Mouse (Mus musculus) macrophage (primary cell): ENCODE measurements around the gene Fhl1. TPM values are rescaled to one million over a fixed set of nuclear protein-coding genes. Genes with fewer than 3 reads are reported as not detected.
A peak's percentile ranks its signal among the peaks of the same experiment; 100 is the strongest.

Source experiments
- H3K27ac ChIP-seq: fragments of 350-480 bp; formaldehyde crosslinking; 2 replicates; pipeline ENCODE4 v1.9.0; 2021
- H3K36me3 ChIP-seq: fragments of 350-480 bp; formaldehyde crosslinking; 2 replicates; pipeline ENCODE4 v1.9.0; 2021; ENCODE audit errors: inconsistent target
- H3K4me3 ChIP-seq: fragments of 350-480 bp; formaldehyde crosslinking; 2 replicates; pipeline ENCODE4 v1.9.0; 2021; ENCODE audit errors: inconsistent target
- H3K79me2 ChIP-seq: fragments of 350-480 bp; formaldehyde crosslinking; 2 replicates; pipeline ENCODE4 v1.9.0; 2021; ENCODE audit errors: inconsistent target
- WGBS: methylation state at CpG from one replicate; pipeline ENCODE4 v1.1.7; 2026; ENCODE audit warnings: inconsistent platforms; ENCODE audit not compliant: missing documents; 5-methylcytosine and 5-hydroxymethylcytosine counted together
- polyA plus RNA-seq: library from polyadenylated mRNA; stranded (reverse); fragments of 250-400 nt; gene quantifications from 3 replicates; pipeline ENCODE4 v1.2.4, GENCODE M21; 2018; ENCODE audit warnings: inconsistent platforms

Fhl1 gene
- polyA plus RNA-seq, 1 experiment from 2014 or later = 0.17 TPM

DNA sequence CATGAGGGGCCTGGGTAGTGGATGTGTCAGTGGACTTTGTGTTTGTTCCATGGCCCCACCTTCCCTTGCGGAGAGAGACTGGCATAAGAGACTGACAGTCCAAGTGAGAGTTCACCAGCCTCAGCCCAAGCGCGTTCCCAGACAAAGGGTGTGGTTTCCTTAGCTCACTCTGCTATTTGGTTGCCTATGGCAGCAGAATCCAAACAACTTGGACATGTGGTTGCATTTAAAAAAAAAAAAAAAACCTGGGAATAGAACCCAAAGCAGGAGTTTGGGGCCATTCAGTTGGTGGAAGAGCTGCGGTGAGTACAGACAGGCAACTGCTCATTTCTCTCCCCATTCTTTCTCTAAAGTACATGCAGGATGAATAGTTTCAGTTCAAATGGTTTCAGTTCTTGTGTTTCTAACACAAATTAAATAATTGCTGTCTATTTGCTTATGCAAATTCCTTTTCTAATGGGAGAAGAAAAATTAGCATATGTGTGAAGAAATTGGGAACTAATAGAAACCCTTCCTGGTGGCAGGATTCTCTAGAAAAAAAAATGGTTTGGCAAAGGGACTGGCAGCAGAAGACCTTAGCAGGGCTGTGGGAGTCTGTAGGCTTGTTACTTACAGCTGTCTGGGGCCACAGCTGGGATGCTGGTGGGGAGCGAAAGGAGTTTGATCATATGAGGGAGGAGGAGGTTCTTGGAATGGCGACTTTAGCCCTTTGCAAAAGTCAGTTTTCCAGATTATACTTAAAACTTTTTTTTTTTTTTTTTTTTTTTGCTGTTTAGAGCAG lies 54.9 kb downstream of the Fhl1 start:
- 86% methylated on average over 5 of the region's 6 CpGs for WGBS
- no peaks in the 10 kb centered on the region for H3K36me3 ChIP-seq
- no peak overlapping the region for H3K4me3 ChIP-seq
- no peaks in the 10 kb centered on the region for H3K79me2 ChIP-seq
- H3K27ac ChIP-seq = no peak overlapping the region

DNA sequence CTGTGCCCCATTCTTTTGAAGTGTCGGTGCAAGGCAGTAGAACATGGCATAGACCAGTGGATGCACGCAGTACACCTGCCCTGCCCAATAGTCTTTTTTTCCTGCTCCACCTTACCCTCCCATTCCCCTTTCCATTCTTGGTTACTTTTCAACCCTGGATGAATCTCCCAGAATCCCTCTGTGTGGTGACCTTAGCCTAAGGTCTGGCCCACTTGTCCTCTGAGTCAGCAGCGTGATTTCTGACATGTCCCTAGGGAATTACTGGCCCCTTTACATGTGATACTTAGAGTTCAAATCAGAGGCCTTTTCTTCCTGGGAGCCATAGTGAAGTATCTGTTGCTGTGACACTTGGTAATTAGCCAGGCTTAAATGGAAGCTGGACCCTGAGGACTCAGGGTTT lies 55.9 kb downstream of the Fhl1 start:
- WGBS = 100% methylated on average over 1 of the region's 3 CpGs
- H3K79me2 ChIP-seq = no peaks in the 10 kb centered on the region
- H3K27ac ChIP-seq = no peak overlapping the region
- H3K36me3 ChIP-seq = no peaks in the 10 kb centered on the region
- no peak overlapping the region for H3K4me3 ChIP-seq

DNA sequence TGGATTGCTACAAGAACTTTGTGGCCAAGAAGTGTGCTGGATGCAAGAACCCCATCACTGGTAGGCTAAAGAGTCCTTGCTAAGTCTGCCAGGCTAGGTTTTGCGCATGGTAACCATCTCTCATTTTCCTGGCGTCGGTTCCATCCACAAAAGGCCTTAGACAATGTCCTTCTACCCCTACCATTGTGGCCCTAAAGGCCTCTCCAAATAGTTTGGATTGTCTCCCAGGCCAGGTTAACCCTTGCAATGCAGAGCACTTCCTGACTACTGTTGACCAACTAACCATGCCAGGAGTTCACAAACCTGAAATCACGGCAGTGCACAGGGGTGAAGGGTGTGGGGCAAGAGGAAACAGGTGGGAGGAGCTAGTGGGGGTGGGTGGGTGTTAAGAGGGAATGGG lies 59.0 kb downstream of the Fhl1 start:
- 87% methylated on average over 3 of the region's 4 CpGs for WGBS
- no peaks in the 10 kb centered on the region for H3K36me3 ChIP-seq
- no peak overlapping the region for H3K4me3 ChIP-seq
- no peak overlapping the region for H3K27ac ChIP-seq
- no peaks in the 10 kb centered on the region for H3K79me2 ChIP-seq

DNA sequence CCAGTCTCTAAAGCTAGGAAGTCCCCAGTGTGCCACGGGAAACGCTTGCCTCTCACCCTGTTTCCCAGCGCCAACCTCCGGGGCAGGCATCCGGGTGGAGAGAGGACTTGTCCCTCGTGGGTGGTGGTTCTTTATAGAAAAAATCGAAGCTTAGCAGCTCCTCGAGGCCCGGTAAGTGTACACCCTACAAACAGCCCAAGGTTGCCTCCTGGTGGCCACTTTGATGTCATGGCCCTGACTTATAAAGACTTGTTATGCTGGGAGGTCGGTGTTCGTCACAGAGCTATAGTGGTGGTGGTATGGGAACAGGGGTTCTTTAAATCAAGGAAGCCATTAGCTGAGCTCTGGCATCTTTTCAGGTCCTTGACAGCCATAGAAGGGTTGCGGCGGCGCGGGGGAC lies 59.7 kb downstream of the Fhl1 start:
- Histone ChIP-seq H3K79me2 (no peaks in the 10 kb centered on the region), H3K27ac (no peak overlapping the region), H3K36me3 (no peaks in the 10 kb centered on the region), H3K4me3 (no peak overlapping the region)
- WGBS = 38% methylated on average over 15 of the region's 15 CpGs

DNA sequence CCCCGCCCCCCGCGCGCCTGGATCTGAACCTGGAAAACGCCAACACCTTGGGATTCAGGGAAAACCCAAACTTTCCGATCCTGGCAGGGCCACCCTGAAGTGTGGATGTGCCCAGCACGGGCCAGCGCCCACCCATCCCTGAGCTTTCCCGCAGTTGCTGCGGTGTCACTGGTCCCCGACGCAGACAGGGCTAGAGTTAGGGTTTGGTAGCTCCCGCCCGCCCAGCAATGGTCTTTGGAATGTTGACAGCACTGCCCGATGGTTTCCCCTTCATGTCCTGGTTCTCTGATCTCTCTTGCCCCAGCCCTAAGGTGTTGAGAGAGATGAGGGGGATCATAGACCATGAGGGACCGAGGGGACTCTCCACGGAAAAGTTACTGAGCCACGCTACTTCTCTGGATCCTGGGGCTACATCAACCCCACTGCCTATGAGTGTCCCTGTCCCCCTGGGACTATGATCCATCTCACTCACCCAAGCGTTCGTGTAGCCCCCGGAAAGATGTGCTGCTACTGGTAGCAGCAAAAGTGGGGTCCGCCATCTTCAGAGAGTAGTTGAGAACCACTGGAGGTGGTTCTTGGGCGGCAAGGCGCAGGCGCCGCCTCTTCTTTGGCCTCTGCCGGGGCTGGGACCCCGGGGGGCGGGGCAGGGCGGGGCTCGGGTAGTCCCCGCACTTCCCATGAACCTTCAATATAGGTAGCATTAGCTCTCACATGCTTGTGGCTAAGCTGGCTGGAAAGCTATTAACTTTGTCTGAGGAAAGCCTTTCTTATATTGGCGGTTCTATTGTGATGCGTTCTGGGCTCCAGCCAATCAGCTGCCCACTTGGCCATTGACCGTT lies 90.4 kb downstream of the Fhl1 start, which contains the start of gene Map7d3:
Gene Map7d3, minus strand, starts transcription at position 562 of the 839 bp plus-strand sequence.
- H3K4me3 ChIP-seq = peak within 1 kb of the TSS; percentile 30

DNA sequence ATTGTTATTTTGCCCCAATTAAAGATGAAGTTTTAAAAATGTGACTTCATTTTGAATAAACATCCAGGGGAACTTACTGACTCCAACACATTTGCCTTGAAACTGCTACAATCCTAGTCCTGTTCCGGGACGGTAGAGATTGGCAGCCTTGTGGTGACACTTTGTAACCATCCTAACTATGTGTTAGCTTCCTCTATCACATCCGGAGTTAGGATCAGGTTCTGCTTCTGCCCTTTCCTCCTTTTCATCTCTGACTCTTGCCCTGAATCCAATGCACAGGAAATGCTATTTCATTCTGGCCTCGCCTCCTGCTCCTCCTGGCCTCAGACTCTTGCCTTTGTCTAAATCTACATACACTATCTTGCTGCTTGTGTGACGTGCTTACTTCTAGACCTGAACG lies 95.9 kb downstream of the Fhl1 start:
- no peak overlapping the region for H3K27ac ChIP-seq
- no peak overlapping the region for H3K4me3 ChIP-seq
- no peaks in the 10 kb centered on the region for H3K79me2 ChIP-seq
- WGBS = 30% methylated on average over 6 of the region's 6 CpGs
- H3K36me3 ChIP-seq = no peaks in the 10 kb centered on the region

More for the DNA sequence above, 90.4 kb downstream of the Fhl1 start, which contains the start of gene Map7d3:
- H3K79me2 ChIP-seq = no peaks in the 10 kb centered on the region
- H3K27ac ChIP-seq = no peak within 1 kb of the TSS
- WGBS = 17% methylated on average over 31 of the region's 35 CpGs
- no peaks in the 10 kb centered on the region for H3K36me3 ChIP-seq

DNA sequence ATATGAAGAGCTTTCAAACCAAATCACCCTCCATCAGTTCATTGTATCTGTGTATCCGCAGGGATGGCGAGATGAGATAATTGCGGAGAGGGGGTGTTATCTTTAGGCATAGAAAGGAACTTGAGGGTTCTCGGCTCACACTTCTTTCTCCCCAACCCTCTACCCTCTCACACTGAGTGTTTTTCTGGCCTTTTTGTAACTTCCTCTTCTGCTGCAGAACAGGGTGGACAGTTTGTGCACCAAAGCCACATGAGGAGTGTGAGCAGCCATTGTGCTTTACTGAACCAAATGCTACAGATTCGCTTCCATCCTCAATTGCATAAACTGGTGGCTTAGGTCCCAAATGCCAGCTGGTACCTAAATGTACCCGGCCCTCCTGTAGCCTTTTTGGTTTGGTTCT lies 104.3 kb downstream of the Fhl1 start:
- H3K4me3 ChIP-seq = no peak overlapping the region
- WGBS = 57% methylated on average over 6 of the region's 6 CpGs
- no peaks in the 10 kb centered on the region for H3K36me3 ChIP-seq
- H3K27ac ChIP-seq = no peak overlapping the region
- H3K79me2 ChIP-seq = no peaks in the 10 kb centered on the region

DNA sequence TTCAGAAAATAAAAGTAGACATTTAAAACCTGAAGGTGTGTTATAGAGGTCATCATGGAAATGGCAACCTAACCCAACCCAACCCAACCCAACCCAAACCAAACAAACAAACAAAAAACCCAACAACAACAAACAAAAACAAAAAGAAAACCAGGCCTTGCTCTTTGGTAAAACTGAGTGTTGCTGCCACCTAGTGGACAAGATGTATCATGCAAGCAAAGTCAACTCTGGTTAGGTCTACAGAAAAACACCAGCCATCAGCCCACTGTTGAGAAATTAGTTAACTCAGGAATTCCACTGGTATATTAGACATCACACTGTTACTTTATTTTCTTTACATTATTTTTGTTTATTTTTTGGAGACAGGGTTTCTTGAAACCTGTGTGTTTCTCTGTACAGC lies 107.8 kb downstream of the Fhl1 start:
- H3K79me2 ChIP-seq = no peaks in the 10 kb centered on the region
- no peaks in the 10 kb centered on the region for H3K36me3 ChIP-seq
- no peak overlapping the region for H3K4me3 ChIP-seq
- H3K27ac ChIP-seq = no peak overlapping the region

DNA sequence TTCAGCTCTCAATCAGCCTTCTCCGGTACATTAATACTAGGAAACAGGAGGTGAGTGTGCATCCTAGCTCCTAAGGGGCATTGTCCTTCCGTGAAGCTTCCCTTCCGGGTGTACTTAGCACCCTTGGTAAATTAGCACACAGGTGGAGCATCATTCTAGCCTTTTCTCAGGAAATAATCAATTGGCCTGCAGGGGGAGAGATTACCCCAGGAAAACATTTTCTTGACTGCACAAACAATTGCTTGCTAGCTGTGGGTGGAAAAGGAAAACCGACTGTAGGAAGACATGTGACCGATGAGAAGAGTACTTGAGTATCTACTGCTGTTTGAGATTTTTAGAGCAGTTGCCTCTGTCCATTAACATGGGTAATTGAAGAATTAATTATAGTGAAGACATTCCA lies 109.7 kb downstream of the Fhl1 start:
- WGBS = 85% methylated on average over 5 of the region's 5 CpGs
- no peak overlapping the region for H3K4me3 ChIP-seq
- H3K36me3 ChIP-seq = no peaks in the 10 kb centered on the region
- H3K27ac ChIP-seq = no peak overlapping the region
- H3K79me2 ChIP-seq = no peaks in the 10 kb centered on the region

Other genes starting within 250 kb of the Fhl1 start
- gene Gm10477, start 207.0 kb upstream of the Fhl1 start, polyA plus RNA-seq = not detected in 3 replicates
- gene Gm648, start 182.2 kb upstream of the Fhl1 start, polyA plus RNA-seq = not detected in 3 replicates
- 13.8 to 26.4 TPM (median 18.8 TPM) in 3 replicates for gene Mmgt1, start 133.7 kb upstream of the Fhl1 start, polyA plus RNA-seq
- gene Slc9a6, start 122.0 kb upstream of the Fhl1 start, polyA plus RNA-seq = 11.7 to 18.3 TPM (median 17.3 TPM) in 3 replicates
- 0.35 to 2.1 TPM (median 0.41 TPM) in 3 replicates for gene Map7d3, start 90.5 kb downstream of the Fhl1 start, polyA plus RNA-seq
- not detected in 3 replicates for gene Adgrg4, start 138.4 kb downstream of the Fhl1 start, polyA plus RNA-seq